Mouse (Mus musculus) myocyte (in vitro differentiated cells): ENCODE results near the gene Socs1. TPM values are rescaled to one million over a fixed set of nuclear protein-coding genes. Genes with fewer than 3 reads are reported as not detected.
A peak's percentile ranks its signal among the peaks of the same experiment; 100 is the strongest.

ENCODE experiments used
- H3K27me3 ChIP-seq: one replicate; pipeline ENCODE4 v1.6.1; 2011; ENCODE audit not compliant: control insufficient read depth, insufficient read depth, insufficient read length
- H3K36me3 ChIP-seq: one replicate; pipeline ENCODE4 v1.6.1; 2011; ENCODE audit not compliant: control insufficient read depth, insufficient read depth
- H3K4me2 ChIP-seq: one replicate; pipeline ENCODE4 v1.6.1; 2011; ENCODE audit warnings: low read depth, control low read depth
- H3K4me3 ChIP-seq: one replicate; pipeline ENCODE4 v1.5.1; 2011; ENCODE audit warnings: mild to moderate bottlenecking, control low read depth, moderate library complexity
- H3K79me2 ChIP-seq: one replicate; pipeline ENCODE4 v1.6.1; 2011; ENCODE audit not compliant: control insufficient read depth, insufficient read depth
- H3ac ChIP-seq: one replicate; pipeline ENCODE4 v1.6.1; 2011; ENCODE audit not compliant: control insufficient read depth, insufficient read length
- CEBPB ChIP-seq: IDR thresholded peaks from 2 replicates; pipeline ENCODE4 v1.6.1; 2011; ENCODE audit warnings: mild to moderate bottlenecking, moderate library complexity; ENCODE audit not compliant: poor library complexity, insufficient read depth, severe bottlenecking
- E2F4 ChIP-seq: IDR thresholded peaks from one replicate; pipeline ENCODE4 v1.6.1; 2011; ENCODE audit warnings: mild to moderate bottlenecking, control low read depth, moderate library complexity; ENCODE audit not compliant: insufficient read depth
- MAX ChIP-seq: IDR thresholded peaks from one replicate; pipeline ENCODE4 v1.6.1; 2011; ENCODE audit warnings: low read depth, mild to moderate bottlenecking, control low read depth
- MYOD1 ChIP-seq, 3 experiments: IDR thresholded peaks; one replicate each; pipeline ENCODE4 v1.6.1; 2011; ENCODE audit warnings: control low read depth in 2 of 3, low read depth in 2 of 3, mild to moderate bottlenecking in 2 of 3, moderate library complexity in 1 of 3; ENCODE audit not compliant: insufficient read length in 2 of 3, control insufficient read depth in 1 of 3
- MYOG ChIP-seq, 3 experiments: IDR thresholded peaks; one replicate each; pipeline ENCODE4 v1.6.1; 2011; ENCODE audit warnings: control low read depth in 2 of 3, low read depth in 2 of 3, mild to moderate bottlenecking in 2 of 3; ENCODE audit not compliant: insufficient read length in 2 of 3, control insufficient read depth in 1 of 3, insufficient read depth in 1 of 3
- POLR2A ChIP-seq: IDR thresholded peaks from one replicate; pipeline ENCODE4 v1.6.1; 2011; ENCODE audit warnings: low read depth, mild to moderate bottlenecking, control low read depth, moderate library complexity; ENCODE audit not compliant: insufficient read length
- POLR2AphosphoS2 ChIP-seq: IDR thresholded peaks from one replicate; pipeline ENCODE4 v1.6.1; 2011; ENCODE audit warnings: low read depth, control low read depth; ENCODE audit not compliant: insufficient read length
- REST ChIP-seq: IDR thresholded peaks from one replicate; pipeline ENCODE4 v1.6.1; 2011; ENCODE audit warnings: mild to moderate bottlenecking, control low read depth, moderate library complexity; ENCODE audit not compliant: insufficient read depth, insufficient read length
- SRF ChIP-seq: IDR thresholded peaks from one replicate; pipeline ENCODE4 v1.6.1; 2011; ENCODE audit warnings: low read depth; ENCODE audit not compliant: control insufficient read depth, insufficient read length
- TCF12 ChIP-seq: IDR thresholded peaks from one replicate; pipeline ENCODE4 v1.6.1; 2011; ENCODE audit warnings: mild to moderate bottlenecking, control low read depth; ENCODE audit not compliant: poor library complexity, insufficient read depth, severe bottlenecking
- TCF3 ChIP-seq: IDR thresholded peaks from one replicate; pipeline ENCODE4 v1.6.1; 2011; ENCODE audit warnings: low read depth, control low read depth; ENCODE audit not compliant: insufficient read length
- USF1 ChIP-seq: IDR thresholded peaks from one replicate; pipeline ENCODE4 v1.6.1; 2011; ENCODE audit warnings: low read depth, mild to moderate bottlenecking, control low read depth, moderate library complexity
- polyA plus RNA-seq: library from polyadenylated mRNA; unstranded; fragments of >200 nt; fragmentation: generic; extraction: Trizol; gene quantifications from one replicate; pipeline ENCODE4 v1.2.1, GENCODE M21; 2012; ENCODE audit warnings: missing spikeins

Gene Socs1
- polyA plus RNA-seq, 1 experiment = 1.7 TPM

GRCm38 (mm10) chr16:10761182-10761581 is 24.2 kb downstream of the Socs1 start:
- no peaks in the 10 kb centered on the region for H3K36me3 ChIP-seq
- no peak overlapping the region for H3ac ChIP-seq
- no peaks in the 10 kb centered on the region for H3K27me3 ChIP-seq
- no peak overlapping the region for H3K4me3 ChIP-seq
- H3K4me2 ChIP-seq = no peak overlapping the region
- no peak for TF ChIP-seq SRF
- no peak for TF ChIP-seq CEBPB
- TF ChIP-seq MYOD1 (IDR thresholded peaks at IDR 0.05; ENCODE audit: control insufficient read depth in 1 of 3, insufficient read length in 2 of 3, low read depth in 2 of 3) = no peak
- no peak for TF ChIP-seq POLR2A
- TF ChIP-seq MAX = no peak
- no peak for TF ChIP-seq TCF3
- TF ChIP-seq MYOG (IDR thresholded peaks at IDR 0.05; ENCODE audit: control insufficient read depth in 1 of 3, insufficient read depth in 1 of 3, insufficient read length in 2 of 3, low read depth in 2 of 3) = no peak
- no peak for TF ChIP-seq POLR2AphosphoS2
- no peak for TF ChIP-seq TCF12
- TF ChIP-seq USF1 = no peak
- no peak for TF ChIP-seq REST
- TF ChIP-seq E2F4 = no peak
- no peaks in the 10 kb centered on the region for H3K79me2 ChIP-seq

DNA sequence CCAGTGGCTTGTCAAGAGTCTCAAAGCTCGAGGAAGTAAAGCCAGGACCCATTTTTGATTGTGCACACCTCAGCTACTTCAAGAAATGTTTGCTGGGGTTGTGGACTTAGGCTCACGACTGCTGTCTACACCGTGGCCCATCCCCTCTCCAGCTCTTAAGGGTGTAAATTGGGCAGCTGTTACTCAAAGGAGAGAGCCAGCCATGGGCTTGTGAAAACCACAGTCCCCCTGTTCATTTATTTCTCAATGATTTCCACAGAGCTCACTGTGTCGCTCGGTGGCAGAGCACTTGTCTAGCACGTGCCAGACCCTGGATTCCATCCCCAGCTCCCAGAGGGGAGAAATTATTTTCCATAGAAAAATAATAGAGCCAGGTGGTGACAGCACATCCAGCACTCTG is 29.2 kb downstream of the Socs1 start:
- Histone ChIP-seq H3K27me3 (no peaks in the 10 kb centered on the region), H3K79me2 (no peaks in the 10 kb centered on the region), H3K4me3 (no peak overlapping the region), H3K36me3 (no peaks in the 10 kb centered on the region), H3K4me2 (no peak overlapping the region), H3ac (no peak overlapping the region)
- no peak for TF ChIP-seq REST
- TF ChIP-seq TCF12 = no peak
- no peak for TF ChIP-seq POLR2AphosphoS2
- TF ChIP-seq E2F4 = no peak
- no peak for TF ChIP-seq POLR2A
- TF ChIP-seq SRF = no peak
- TF ChIP-seq MAX = no peak
- TF ChIP-seq MYOD1 (IDR thresholded peaks at IDR 0.05; ENCODE audit: control insufficient read depth in 1 of 3, insufficient read length in 2 of 3, low read depth in 2 of 3) = no peak
- TF ChIP-seq MYOG (IDR thresholded peaks at IDR 0.05; ENCODE audit: control insufficient read depth in 1 of 3, insufficient read depth in 1 of 3, insufficient read length in 2 of 3, low read depth in 2 of 3) = no peak
- no peak for TF ChIP-seq USF1

DNA sequence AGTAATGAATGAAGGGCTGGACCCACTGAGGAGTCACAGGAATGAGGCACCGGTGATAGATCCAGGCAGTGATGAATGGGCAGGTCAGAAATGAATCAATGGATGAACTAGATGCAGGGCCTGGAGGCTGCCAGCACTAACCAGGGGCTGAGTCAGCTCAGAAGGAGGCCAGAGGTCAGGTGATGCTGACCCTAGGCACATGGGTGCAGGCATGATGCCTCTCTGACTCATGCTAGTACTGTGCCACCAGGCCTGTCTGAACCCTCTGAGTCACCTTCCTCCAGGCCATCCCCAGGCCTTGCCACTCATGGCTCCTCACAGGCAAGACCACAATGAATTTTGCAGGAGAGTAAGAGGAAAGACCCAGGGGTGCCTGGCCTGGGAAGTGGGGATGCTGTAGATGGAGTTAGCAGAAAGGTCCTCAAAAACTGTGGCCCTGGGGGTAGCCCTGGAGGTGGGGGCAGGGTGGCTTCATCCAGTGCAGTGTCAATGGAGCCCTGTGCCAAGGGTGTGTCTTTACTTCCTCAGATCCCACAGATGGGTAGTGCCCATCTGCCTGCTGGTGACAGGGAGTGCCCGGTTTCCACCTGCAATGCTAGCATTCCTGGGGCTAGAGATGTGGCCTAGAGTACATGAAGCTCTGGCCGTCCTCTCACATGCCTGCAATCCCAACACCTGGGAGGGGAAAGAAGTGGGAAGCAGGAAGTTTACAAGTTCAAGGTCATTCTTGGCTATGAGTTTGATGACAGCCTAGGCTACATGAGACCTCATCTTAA is 30.6 kb downstream of the Socs1 start:
- no peaks in the 10 kb centered on the region for H3K27me3 ChIP-seq
- no peak for TF ChIP-seq SRF
- no peak for TF ChIP-seq REST
- TF ChIP-seq CEBPB = no peak
- TF ChIP-seq POLR2AphosphoS2 = no peak
- TF ChIP-seq MYOG (IDR thresholded peaks at IDR 0.05; ENCODE audit: control insufficient read depth in 1 of 3, insufficient read depth in 1 of 3, insufficient read length in 2 of 3, low read depth in 2 of 3) = peak in 2 of 3 experiments; percentile 9 to 67
- peak; percentile 76 for TF ChIP-seq USF1
- TF ChIP-seq MYOD1 (IDR thresholded peaks at IDR 0.05; ENCODE audit: control insufficient read depth in 1 of 3, insufficient read length in 2 of 3, low read depth in 2 of 3) = peak in 2 of 3 experiments; percentile 8 to 82
- no peak overlapping the region for H3K4me3 ChIP-seq
- no peaks in the 10 kb centered on the region for H3K79me2 ChIP-seq
- H3K4me2 ChIP-seq = peak overlapping the region; percentile 10
- H3K36me3 ChIP-seq = no peaks in the 10 kb centered on the region
- no peak overlapping the region for H3ac ChIP-seq

DNA sequence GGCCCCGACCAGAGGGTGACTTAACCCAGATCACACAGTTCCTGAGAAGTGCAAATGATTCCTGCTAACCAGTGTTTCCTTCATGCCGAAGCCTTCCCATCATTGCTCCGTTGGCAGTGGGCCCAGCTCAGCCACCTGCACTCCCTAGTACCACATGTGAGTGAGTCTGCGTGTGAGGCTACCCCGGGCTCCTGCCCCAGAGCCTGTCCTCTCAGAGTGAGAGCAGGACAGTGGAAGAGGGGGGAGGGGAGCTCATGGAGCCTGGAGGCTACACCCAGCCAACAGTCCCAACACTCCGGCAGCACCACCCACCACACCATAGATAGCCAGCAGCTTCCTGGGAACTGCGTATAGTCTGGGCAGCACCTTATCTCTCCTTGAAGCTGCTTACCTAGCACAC is 35.5 kb downstream of the Socs1 start:
- H3K4me3 ChIP-seq = no peak overlapping the region

More for the DNA sequence above, 35.5 kb downstream of the Socs1 start:
- TF ChIP-seq E2F4 (no peak), POLR2AphosphoS2 (no peak), MYOG (IDR thresholded peaks at IDR 0.05; ENCODE audit: control insufficient read depth in 1 of 3, insufficient read depth in 1 of 3, insufficient read length in 2 of 3, low read depth in 2 of 3) (no peak), CEBPB (no peak), REST (no peak), POLR2A (no peak), SRF (no peak), MAX (no peak), USF1 (no peak), MYOD1 (IDR thresholded peaks at IDR 0.05; ENCODE audit: control insufficient read depth in 1 of 3, insufficient read length in 2 of 3, low read depth in 2 of 3) (no peak), TCF3 (no peak), TCF12 (no peak)
- Histone ChIP-seq H3ac (no peak overlapping the region), H3K27me3 (no peaks in the 10 kb centered on the region), H3K4me2 (no peak overlapping the region), H3K79me2 (no peaks in the 10 kb centered on the region), H3K36me3 (no peaks in the 10 kb centered on the region)
